Mouse (Mus musculus): ENCODE measurements around the gene V1ra8. TPM values are rescaled to one million over a fixed set of nuclear protein-coding genes. Genes with fewer than 3 reads are reported as not detected.
"Not testable (repeated sequence)": the region's sequence is repeated elsewhere in the genome, so short reads cannot be mapped to it uniquely, and the experiment has no call there.

The V1ra8 gene
- not detected in 2 replicates for polyA plus RNA-seq (2015; fragmentation: Nextera tagmentation; extraction: Ambion mirVana)

DNA sequence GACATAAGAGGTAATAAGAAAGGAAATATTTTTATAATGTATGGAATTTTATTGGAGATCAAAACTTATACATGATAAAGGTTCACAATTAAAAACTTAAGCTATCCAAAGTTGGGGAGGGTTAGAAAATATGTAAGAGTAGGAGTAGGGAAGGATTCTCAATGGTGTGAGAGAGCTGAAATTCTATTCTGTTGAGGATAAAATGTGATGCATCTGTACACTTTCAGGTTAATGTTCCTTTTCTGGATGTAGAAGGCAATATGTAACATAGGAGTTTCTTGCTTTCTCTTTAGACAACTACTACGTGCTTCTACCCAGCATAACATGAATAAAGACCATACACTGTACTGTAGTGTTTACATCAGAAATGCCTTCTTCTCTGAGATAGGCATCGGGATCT lies at the start of gene V1ra8:
V1ra8 (plus strand) TSS at position 301 of the 400 bp plus-strand sequence.
- H3K27me3 ChIP-seq (replicated peaks); H3K9ac ChIP-seq; H3K4me3 ChIP-seq; H3K36me3 ChIP-seq (replicated peaks); H3K27ac ChIP-seq; H3K9me3 ChIP-seq; H3K4me2 ChIP-seq; ATAC-seq (replicated peaks); H3K4me1 ChIP-seq: not testable (repeated sequence)
- 85% methylated on average over 2 of the region's 2 CpGs for WGBS

DNA sequence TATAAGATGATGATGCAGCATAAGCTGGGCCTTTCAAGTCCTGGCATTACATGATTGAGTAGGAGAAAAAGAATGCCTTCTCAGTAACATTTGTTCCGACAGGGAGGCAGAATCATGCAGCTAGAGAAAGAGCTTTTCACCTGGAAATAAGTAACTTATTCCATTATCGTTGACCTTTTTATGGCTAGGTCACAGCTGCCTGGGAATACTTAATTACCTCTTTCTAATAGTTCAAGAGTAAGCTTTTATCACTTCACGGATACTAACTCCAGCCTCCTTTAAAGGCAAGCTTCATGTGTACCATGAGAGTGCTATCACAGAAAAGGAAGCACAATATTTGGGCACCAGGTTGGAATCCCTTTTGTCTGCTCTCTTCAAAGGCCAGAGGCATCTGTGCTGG lies 42.5 kb upstream of the V1ra8 start:
- 89% methylated on average over 3 of the region's 3 CpGs for WGBS

DNA sequence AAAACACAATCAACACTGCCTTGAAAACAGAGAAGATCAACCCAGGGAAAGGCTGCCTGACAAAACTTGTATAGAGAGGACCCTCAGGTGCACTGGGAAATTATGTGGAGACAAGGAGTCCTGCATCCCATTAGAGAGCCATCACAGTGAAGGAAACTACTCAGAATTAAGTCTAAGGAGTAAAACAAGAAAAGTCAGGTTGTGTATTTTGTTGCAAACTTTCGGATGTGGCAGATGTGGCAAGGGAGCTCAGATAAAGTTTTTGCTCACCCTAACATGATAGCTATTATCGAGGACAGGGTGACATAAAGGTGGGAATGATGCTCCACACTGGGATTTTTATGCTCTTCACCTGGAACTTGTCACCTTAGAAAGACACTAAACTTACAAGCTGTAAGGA lies 28.1 kb upstream of the V1ra8 start, which contains the start of gene Vmn1r52:
Vmn1r52 (plus strand) TSS at position 301 of the 400 bp plus-strand sequence.
- ATAC-seq (replicated peaks) = no peak
- no peaks in the 10 kb centered on the region for H3K27me3 ChIP-seq (replicated peaks)
- no peak within 1 kb of the TSS for H3K27ac ChIP-seq
- no peak within 1 kb of the TSS for H3K9ac ChIP-seq
- H3K4me2 ChIP-seq = no peak within 1 kb of the TSS
- no peaks in the 10 kb centered on the region for H3K4me1 ChIP-seq
- no peak within 1 kb of the TSS for H3K4me3 ChIP-seq
- WGBS = 67% methylated on average over 2 of the region's 2 CpGs
- H3K9me3 ChIP-seq = no peaks in the 10 kb centered on the region
- no peaks in the 10 kb centered on the region for H3K36me3 ChIP-seq (replicated peaks)

More for the DNA sequence above, 42.5 kb upstream of the V1ra8 start:
- H3K4me3 ChIP-seq = no peak overlapping the region
- no peak for ATAC-seq (replicated peaks)
- H3K27me3 ChIP-seq (replicated peaks) = no peaks in the 10 kb centered on the region
- H3K27ac ChIP-seq = no peak overlapping the region
- no peak overlapping the region for H3K4me2 ChIP-seq
- H3K9ac ChIP-seq = no peak overlapping the region
- H3K9me3 ChIP-seq = no peaks in the 10 kb centered on the region
- no peaks in the 10 kb centered on the region for H3K36me3 ChIP-seq (replicated peaks)
- no peaks in the 10 kb centered on the region for H3K4me1 ChIP-seq

DNA sequence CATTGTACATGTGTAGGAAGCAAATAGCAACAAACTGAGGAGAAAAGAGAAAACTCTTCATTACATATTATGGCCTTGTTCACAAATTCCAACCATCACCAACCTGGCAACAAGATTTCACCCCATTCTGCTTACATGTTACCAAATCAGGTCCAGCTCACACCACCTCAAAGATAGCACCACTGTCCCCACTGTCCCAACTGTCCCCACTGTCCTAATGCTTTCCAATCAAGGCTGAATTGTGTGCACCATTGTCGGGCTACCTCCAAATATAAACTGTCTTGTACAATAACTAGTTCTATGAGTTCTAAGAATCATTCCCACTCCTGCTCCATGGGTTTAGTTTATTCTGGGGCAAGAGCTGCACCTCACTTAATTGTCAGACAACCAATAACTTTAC lies 21.7 kb downstream of the V1ra8 start, which contains the start of gene Vmn1r53:
Vmn1r53 (minus strand) TSS at position 101 of the 400 bp plus-strand sequence.
- no peaks in the 10 kb centered on the region for H3K9me3 ChIP-seq
- no peaks in the 10 kb centered on the region for H3K27me3 ChIP-seq (replicated peaks)
- no peaks in the 10 kb centered on the region for H3K4me1 ChIP-seq
- H3K4me3 ChIP-seq = no peak within 1 kb of the TSS
- H3K27ac ChIP-seq = no peak within 1 kb of the TSS
- H3K36me3 ChIP-seq (replicated peaks) = no peaks in the 10 kb centered on the region
- no peak for ATAC-seq (replicated peaks)
- 79% methylated on average over 1 of the region's 1 CpGs for WGBS
- no peak within 1 kb of the TSS for H3K4me2 ChIP-seq
- H3K9ac ChIP-seq = no peak within 1 kb of the TSS

DNA sequence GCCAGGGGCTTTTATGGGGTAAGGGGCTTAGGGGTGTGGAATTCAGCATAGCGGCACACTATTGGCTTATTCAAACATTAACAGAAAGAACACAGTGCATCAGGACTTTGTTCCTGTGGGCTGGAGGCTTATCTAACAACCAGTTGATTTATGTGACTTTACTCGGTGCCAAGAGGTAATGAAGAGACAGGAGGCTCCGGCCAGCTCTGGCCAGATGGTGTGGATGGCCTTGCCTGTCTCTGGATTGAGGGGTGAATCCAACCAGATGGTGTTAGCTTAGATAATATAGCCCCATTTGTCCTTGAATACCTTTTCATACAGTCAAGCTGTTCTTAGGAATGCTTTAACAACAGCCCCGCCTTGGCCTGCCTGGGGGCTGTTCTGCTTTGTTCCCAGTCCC lies 29.5 kb downstream of the V1ra8 start:
- H3K4me1 ChIP-seq; ATAC-seq (replicated peaks); H3K9me3 ChIP-seq; H3K4me2 ChIP-seq; H3K27me3 ChIP-seq (replicated peaks); H3K36me3 ChIP-seq (replicated peaks); H3K27ac ChIP-seq; H3K4me3 ChIP-seq; H3K9ac ChIP-seq: not testable (repeated sequence)
- WGBS = 90% methylated on average over 4 of the region's 4 CpGs

DNA sequence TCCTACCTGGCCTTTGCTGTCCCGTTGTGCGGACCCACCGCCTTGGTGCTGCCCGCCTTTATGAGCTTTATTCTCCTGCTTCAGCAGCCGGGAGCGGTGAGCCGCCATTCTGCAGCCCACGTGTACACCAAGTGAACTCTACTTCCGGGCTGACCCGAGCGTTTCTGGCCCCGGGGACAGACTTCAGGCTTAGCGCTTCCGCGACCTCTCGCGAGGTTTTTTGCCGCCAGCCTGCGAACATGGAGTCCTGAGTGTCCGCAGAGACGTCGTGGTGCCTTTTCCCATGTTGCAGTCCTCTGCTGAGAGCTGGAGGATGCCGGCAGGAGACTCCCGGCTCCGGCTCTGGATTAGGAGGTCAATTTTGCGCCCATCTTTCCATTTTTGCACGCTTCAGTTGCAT lies 30.1 kb downstream of the V1ra8 start:
- Histone ChIP-seq H3K36me3 (replicated peaks) (no peaks in the 10 kb centered on the region), H3K9me3 (no peaks in the 10 kb centered on the region), H3K4me3 (no peak overlapping the region), H3K4me1 (no peaks in the 10 kb centered on the region), H3K9ac (no peak overlapping the region), H3K27ac (no peak overlapping the region), H3K27me3 (replicated peaks) (no peaks in the 10 kb centered on the region), H3K4me2 (no peak overlapping the region)
- no peak for ATAC-seq (replicated peaks)
- 66% methylated on average over 27 of the region's 27 CpGs for WGBS

DNA sequence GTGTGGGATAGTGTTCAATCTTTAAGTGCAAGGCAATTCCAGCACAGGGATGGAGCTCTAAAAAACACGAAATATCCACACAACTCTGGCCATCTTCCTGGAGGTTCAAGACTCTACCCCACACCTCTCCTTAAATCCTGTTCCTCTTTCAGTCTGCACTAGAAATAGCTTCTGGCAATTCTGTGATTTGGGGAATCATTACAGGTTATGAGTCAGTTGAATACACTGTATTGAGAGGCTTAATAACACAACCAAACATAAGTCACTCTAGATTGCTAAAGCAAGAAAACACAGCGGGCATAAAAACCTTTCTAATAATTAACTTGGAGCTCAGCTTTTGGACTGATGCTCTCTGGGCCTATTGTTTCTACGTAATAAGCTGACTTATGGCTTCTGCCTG lies 41.4 kb downstream of the V1ra8 start:
- WGBS = 87% methylated on average over 3 of the region's 3 CpGs
- Histone ChIP-seq H3K27ac (no peak overlapping the region), H3K4me3 (no peak overlapping the region), H3K4me1 (no peaks in the 10 kb centered on the region), H3K9me3 (no peaks in the 10 kb centered on the region), H3K4me2 (no peak overlapping the region), H3K36me3 (replicated peaks) (no peaks in the 10 kb centered on the region), H3K9ac (no peak overlapping the region), H3K27me3 (replicated peaks) (no peaks in the 10 kb centered on the region)
- ATAC-seq (replicated peaks) = no peak

DNA sequence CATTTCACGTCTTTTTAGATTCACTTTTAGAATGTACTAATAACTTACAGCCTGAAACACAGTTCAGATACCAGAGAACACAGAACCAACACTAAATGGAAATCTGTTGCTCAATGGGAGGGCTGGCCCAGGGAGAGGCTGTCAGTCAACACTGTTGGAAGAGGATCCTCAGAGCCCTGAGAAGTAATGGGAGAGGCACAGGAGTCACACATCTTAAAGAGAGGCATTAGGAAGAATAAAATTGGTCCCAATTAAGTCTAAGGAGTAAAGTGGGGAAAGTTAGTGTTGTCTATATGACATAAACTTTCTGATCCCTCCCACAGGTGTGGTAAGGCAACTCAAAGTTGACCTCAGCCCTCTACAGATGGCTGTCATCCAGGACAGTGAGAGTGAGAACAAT lies 43.4 kb downstream of the V1ra8 start, which contains the start of gene Vmn1r54:
Vmn1r54 (plus strand) TSS at position 301 of the 400 bp plus-strand sequence.
- no peak within 1 kb of the TSS for H3K9ac ChIP-seq
- ATAC-seq (replicated peaks) = no peak

More for the DNA sequence above, 43.4 kb downstream of the V1ra8 start, which contains the start of gene Vmn1r54:
- Histone ChIP-seq H3K9me3 (no peaks in the 10 kb centered on the region), H3K4me3 (no peak within 1 kb of the TSS), H3K4me2 (no peak within 1 kb of the TSS), H3K36me3 (replicated peaks) (no peaks in the 10 kb centered on the region), H3K27me3 (replicated peaks) (no peaks in the 10 kb centered on the region), H3K27ac (no peak within 1 kb of the TSS), H3K4me1 (no peaks in the 10 kb centered on the region)
- 79% methylated on average over 1 of the region's 1 CpGs for WGBS

Other genes with a start within 250 kb of the V1ra8 start
- gene Vmn1r46, start 233.5 kb upstream of the V1ra8 start, polyA plus RNA-seq (2015; fragmentation: Nextera tagmentation; extraction: Ambion mirVana) = not detected in 2 replicates
- gene Vmn1r47, start 186.6 kb upstream of the V1ra8 start, polyA plus RNA-seq (2015; fragmentation: Nextera tagmentation; extraction: Ambion mirVana) = not detected in 2 replicates
- not detected in 2 replicates for gene Vmn1r48, start 166.0 kb upstream of the V1ra8 start, polyA plus RNA-seq (2015; fragmentation: Nextera tagmentation; extraction: Ambion mirVana)
- gene Vmn1r49, start 124.3 kb upstream of the V1ra8 start, polyA plus RNA-seq (2015; fragmentation: Nextera tagmentation; extraction: Ambion mirVana) = not detected in 2 replicates
- not detected in 2 replicates for gene Vmn1r50, start 101.4 kb upstream of the V1ra8 start, polyA plus RNA-seq (2015; fragmentation: Nextera tagmentation; extraction: Ambion mirVana)
- gene Vmn1r51, start 80.2 kb upstream of the V1ra8 start, polyA plus RNA-seq (2015; fragmentation: Nextera tagmentation; extraction: Ambion mirVana) = 0.06 TPM in 1 of 2 replicates, not detected in the other
- not detected in 2 replicates for gene Vmn1r52, start 28.0 kb upstream of the V1ra8 start, polyA plus RNA-seq (2015; fragmentation: Nextera tagmentation; extraction: Ambion mirVana)
- gene Vmn1r53, start 21.6 kb downstream of the V1ra8 start, polyA plus RNA-seq (2015; fragmentation: Nextera tagmentation; extraction: Ambion mirVana) = not detected in 2 replicates
- gene Vmn1r54, start 43.5 kb downstream of the V1ra8 start, polyA plus RNA-seq (2015; fragmentation: Nextera tagmentation; extraction: Ambion mirVana) = not detected in 2 replicates
- not detected in 2 replicates for gene BC048671, start 98.4 kb downstream of the V1ra8 start, polyA plus RNA-seq (2015; fragmentation: Nextera tagmentation; extraction: Ambion mirVana)
- gene Chst13, start 122.4 kb downstream of the V1ra8 start, polyA plus RNA-seq (2015; fragmentation: Nextera tagmentation; extraction: Ambion mirVana) = not detected in 2 replicates
- gene Uroc1, start 130.5 kb downstream of the V1ra8 start, polyA plus RNA-seq (2015; fragmentation: Nextera tagmentation; extraction: Ambion mirVana) = not detected in 2 replicates
- gene Zxdc, start 166.7 kb downstream of the V1ra8 start, polyA plus RNA-seq (2015; fragmentation: Nextera tagmentation; extraction: Ambion mirVana) = 11.6 and 12.7 TPM in 2 replicates
- gene Cfap100, start 226.0 kb downstream of the V1ra8 start, polyA plus RNA-seq (2015; fragmentation: Nextera tagmentation; extraction: Ambion mirVana) = 7.8 and 8.1 TPM in 2 replicates